Mouse (Mus musculus) cerebellum, adult 18-20 months (tissue): Measurements from ENCODE around the gene Tssk3.
A peak's percentile ranks its signal among the peaks of the same experiment; 100 is the strongest.

Experiments used
- DNase-seq, 2 experiments: peaks; one replicate each; pipeline ENCODE4 v3.0.0; 2021

Tssk3 gene

DNA sequence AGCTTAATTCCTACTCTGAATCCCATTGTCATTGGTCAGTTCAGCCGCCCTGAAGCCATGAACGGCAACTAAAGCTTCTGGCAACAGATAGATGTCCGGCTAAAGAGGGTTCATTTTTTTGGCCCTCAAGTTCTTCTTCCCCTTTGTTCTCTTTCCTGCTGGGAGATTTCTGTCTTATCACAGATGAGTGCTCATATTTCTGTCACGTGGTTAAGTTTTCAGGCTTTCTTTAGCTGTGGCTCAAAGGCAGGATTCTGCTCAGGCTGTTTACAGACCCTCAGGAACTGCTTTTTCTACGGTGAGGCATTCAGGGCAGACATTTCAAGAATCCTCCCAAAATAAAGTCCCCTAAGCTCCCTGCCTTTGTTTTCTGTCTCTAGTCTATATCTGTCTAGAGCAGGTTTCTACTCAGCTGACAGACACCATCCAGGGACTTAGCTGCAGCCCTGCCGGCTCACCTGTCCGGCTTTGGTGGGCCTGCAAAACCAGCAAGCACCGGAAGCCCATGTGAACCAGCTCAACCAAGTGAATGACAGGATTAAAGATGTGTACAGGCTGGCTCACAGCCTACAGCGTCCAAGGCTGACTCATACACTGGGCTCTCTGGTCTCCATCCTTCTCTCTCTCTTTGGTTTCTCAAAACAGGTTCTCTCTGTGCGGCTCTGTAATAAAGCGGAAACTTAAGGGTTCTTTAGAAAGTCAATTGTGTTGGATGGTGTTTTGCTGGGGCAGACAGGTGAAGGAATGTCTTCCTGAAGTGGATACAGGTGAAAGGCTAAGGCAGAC lies 42.9 kb downstream of the Tssk3 start:
- DNase-seq, result no peak

DNA sequence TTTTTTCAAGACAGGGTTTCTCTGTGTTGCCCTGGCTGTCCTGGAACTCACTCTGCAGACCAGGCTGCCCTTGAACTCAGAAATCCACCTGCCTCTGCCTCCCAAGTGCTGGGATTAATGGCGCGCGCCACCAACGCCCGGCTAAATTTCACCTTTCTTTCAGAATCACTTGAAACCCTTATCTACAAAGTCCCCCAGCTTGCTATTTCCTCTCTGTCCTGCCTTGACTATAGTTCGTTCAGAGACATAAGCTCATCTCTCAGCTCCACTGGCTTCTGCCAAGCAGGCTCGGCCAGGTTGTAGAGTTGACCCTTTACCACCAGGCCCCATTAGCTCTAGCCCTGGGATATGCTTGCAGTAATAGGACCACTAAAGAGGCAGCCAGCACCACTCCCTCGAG lies 43.5 kb downstream of the Tssk3 start:
- DNase-seq, result no peak

DNA sequence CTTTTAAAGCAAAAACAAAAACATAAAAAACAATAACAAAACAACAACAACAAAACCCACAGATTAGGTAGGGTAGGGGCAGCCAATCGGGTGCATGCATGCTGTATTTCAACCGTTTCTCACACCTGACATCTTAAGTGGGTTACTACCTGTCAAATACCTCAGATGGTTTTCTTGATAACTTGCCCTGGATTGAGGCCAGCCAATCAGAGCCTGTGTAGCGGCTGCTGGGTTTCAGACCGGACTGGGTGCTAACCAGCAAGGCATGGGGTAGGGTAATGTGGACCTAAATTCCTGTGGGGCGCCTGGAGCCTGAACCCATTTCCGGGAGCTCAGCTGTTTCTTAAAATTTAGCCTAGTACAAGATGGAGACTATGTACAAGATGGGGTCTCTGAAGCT lies 49.7 kb downstream of the Tssk3 start:
- DNase-seq, result no peak

DNA sequence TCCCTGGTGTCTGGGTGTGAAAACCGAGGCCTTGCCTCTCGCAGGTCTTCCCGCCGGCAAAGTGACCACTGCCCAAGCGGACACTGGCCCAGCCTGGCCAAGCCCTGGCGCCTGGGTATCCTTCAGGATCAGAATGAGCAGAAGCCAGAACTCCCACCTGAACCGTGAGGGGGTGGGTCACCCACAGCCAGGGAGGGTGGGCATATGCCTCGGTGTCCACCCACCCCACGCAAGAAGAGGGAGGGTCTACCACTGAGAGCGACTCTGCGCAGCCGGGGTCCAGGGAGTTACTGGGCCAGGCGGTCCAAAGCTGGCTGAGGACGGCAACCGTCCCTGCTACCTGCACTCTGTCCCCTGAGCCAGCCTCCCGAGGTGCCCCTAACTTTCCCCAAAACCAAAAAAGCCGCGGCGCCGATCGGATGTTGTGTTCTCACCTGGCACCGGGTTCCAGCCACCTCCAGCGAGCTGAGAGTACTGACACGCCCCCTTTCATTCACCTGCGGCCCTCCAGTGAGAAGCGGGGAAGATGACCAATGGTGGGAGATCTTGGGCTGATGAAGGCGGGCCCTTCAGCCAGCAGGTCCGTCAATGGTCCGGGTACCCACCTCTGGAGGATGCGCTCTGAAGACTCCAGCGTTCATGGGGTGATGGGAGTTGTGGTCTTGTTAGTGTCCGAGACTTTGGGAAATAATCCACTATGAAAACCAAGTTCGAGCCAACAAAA lies 50.3 kb downstream of the Tssk3 start, which contains the start of gene Zbtb8b:
Gene Zbtb8b (minus strand): TSS at position 514 of the 724 bp plus-strand sequence.
- DNase-seq, result peak; percentile 75 to 88
